Mouse (Mus musculus): ENCODE data around the gene Nkg7.

GRCm38 (mm10) chr7:43443917-43444293 is 7.0 kb downstream of the Nkg7 start, which contains the start of the genes Etfb and Gm45233:
- TF ChIP-seq POLR2A (IDR thresholded peaks at IDR 0.05; ENCODE audit: extremely low read depth, insufficient read depth, low read length), result peak; percentile 97
- no peak for TF ChIP-seq CTCF (IDR thresholded peaks at IDR 0.05; ENCODE audit: low read depth, low read length)
